Mouse (Mus musculus) MEL (cell line): Measurements from ENCODE around the gene Grb7. TPM values are rescaled to one million over a fixed set of nuclear protein-coding genes. Genes with fewer than 3 reads are reported as not detected.

Experiments
- DNase-seq: peaks from one replicate; pipeline ENCODE4 v3.0.0; 2011; ENCODE audit warnings: low read depth, low spot score
- H3K27ac ChIP-seq: 2 replicates; pipeline ENCODE4 v1.5.1; 2012; ENCODE audit warnings: low read depth, mild to moderate bottlenecking, control low read depth, low read length, moderate library complexity; ENCODE audit not compliant: control insufficient read depth
- H3K27me3 ChIP-seq, 2 experiments: fragments of 150-350 bp in 1 of 2; sonication (generic) in 1 of 2; 2 replicates each; pipeline ENCODE4 v1.6.1; 2012; ENCODE audit warnings: low read length in 2 of 2, mild to moderate bottlenecking in 2 of 2, improper control_type of control experiment in 1 of 2, moderate library complexity in 1 of 2; ENCODE audit not compliant: insufficient read depth in 2 of 2, control insufficient read depth in 1 of 2
- H3K36me3 ChIP-seq, 2 experiments: 2 replicates each; pipeline ENCODE4 v1.6.1; 2012 to 2014; ENCODE audit warnings: low read length in 2 of 2, improper control_type of control experiment in 1 of 2, inconsistent platforms in 1 of 2, mild to moderate bottlenecking in 1 of 2; ENCODE audit not compliant: insufficient read depth in 2 of 2, control insufficient read depth in 1 of 2
- H3K4me1 ChIP-seq, 2 experiments: fragments of 150-350 bp in 1 of 2; sonication (generic) in 1 of 2; 2 replicates each; pipeline ENCODE4 v1.6.1; 2012; ENCODE audit warnings: low read length in 2 of 2, improper control_type of control experiment in 1 of 2, mild to moderate bottlenecking in 1 of 2; ENCODE audit not compliant: insufficient read depth in 2 of 2, control insufficient read depth in 1 of 2
- H3K4me3 ChIP-seq, 2 experiments: fragments of 150-350 bp in 1 of 2; sonication (generic) in 1 of 2; 2 replicates each; pipeline ENCODE4 v1.5.1; 2012; ENCODE audit warnings: low read depth in 2 of 2, low read length in 2 of 2, mild to moderate bottlenecking in 2 of 2, moderate library complexity in 2 of 2, control low read depth in 1 of 2, improper control_type of control experiment in 1 of 2; ENCODE audit not compliant: control insufficient read depth in 1 of 2, insufficient read depth in 1 of 2
- H3K79me2 ChIP-seq: 2 replicates; pipeline ENCODE4 v1.6.1; 2012; ENCODE audit warnings: mild to moderate bottlenecking, low read length, moderate library complexity; ENCODE audit not compliant: control insufficient read depth, poor library complexity, insufficient read depth
- H3K9ac ChIP-seq: 2 replicates; pipeline ENCODE4 v1.6.1; 2012; ENCODE audit warnings: low read depth, mild to moderate bottlenecking, control low read depth, low read length, moderate library complexity; ENCODE audit not compliant: control insufficient read depth, poor library complexity, severe bottlenecking
- H3K9me3 ChIP-seq: fragments of 150-350 bp; sonication (generic); replicated peaks from 2 replicates; pipeline ENCODE4 v1.6.1; 2012; ENCODE audit warnings: mild to moderate bottlenecking, low read length, improper control_type of control experiment, moderate library complexity; ENCODE audit not compliant: insufficient read depth
- BHLHE40 ChIP-seq: IDR thresholded peaks from 2 replicates; pipeline ENCODE4 v1.6.1; 2012; ENCODE audit warnings: low read depth, mild to moderate bottlenecking, inconsistent platforms, low read length, improper control_type of control experiment, borderline replicate concordance
- CHD1 ChIP-seq: IDR thresholded peaks from 2 replicates; pipeline ENCODE4 v1.6.1; 2012; ENCODE audit warnings: low read depth, mild to moderate bottlenecking, inconsistent platforms, low read length, improper control_type of control experiment
- CHD2 ChIP-seq: IDR thresholded peaks from 2 replicates; pipeline ENCODE4 v1.6.1; 2011; ENCODE audit warnings: low read length, improper control_type of control experiment
- CTCF ChIP-seq, 3 experiments: IDR thresholded peaks in 2 of 3; conservative IDR thresholded peaks in 1 of 3; 2 replicates each; pipeline ENCODE4 v1.5.1; 2011 to 2012; ENCODE audit warnings: low read length in 3 of 3, low read depth in 2 of 3, mild to moderate bottlenecking in 2 of 3, improper control_type of control experiment in 1 of 3, inconsistent platforms in 1 of 3, mixed read lengths in 1 of 3, moderate library complexity in 1 of 3; ENCODE audit not compliant: control insufficient read depth in 1 of 3, insufficient read depth in 1 of 3, poor library complexity in 1 of 3, severe bottlenecking in 1 of 3
- E2F4 ChIP-seq: IDR thresholded peaks from 2 replicates; pipeline ENCODE4 v1.6.1; 2011; ENCODE audit warnings: low read depth, low read length, improper control_type of control experiment, borderline replicate concordance
- ELF1 ChIP-seq: IDR thresholded peaks from 2 replicates; pipeline ENCODE4 v1.6.1; 2014; ENCODE audit warnings: low read depth, mild to moderate bottlenecking, inconsistent platforms, low read length, improper control_type of control experiment, moderate library complexity
- ETS1 ChIP-seq: IDR thresholded peaks from 2 replicates; pipeline ENCODE4 v1.6.1; 2012; ENCODE audit warnings: low read depth, mild to moderate bottlenecking, inconsistent platforms, low read length, improper control_type of control experiment, moderate library complexity
- GABPA ChIP-seq: IDR thresholded peaks from 2 replicates; pipeline ENCODE4 v1.6.1; 2012; ENCODE audit warnings: low read depth, mild to moderate bottlenecking, inconsistent platforms, low read length, improper control_type of control experiment, moderate library complexity
- GATA1 ChIP-seq: IDR thresholded peaks from 2 replicates; pipeline ENCODE4 v1.6.1; 2011; ENCODE audit warnings: low read depth, low read length, improper control_type of control experiment
- HCFC1 ChIP-seq: IDR thresholded peaks from 2 replicates; pipeline ENCODE4 v1.6.1; 2012; ENCODE audit warnings: low read depth, mild to moderate bottlenecking, inconsistent platforms, low read length, improper control_type of control experiment, moderate library complexity
- JUND ChIP-seq: IDR thresholded peaks from 2 replicates; pipeline ENCODE4 v1.6.1; 2011; ENCODE audit warnings: low read depth, mild to moderate bottlenecking, improper control_type of control experiment, low read length
- KAT2A ChIP-seq: conservative IDR thresholded peaks from 2 replicates; pipeline ENCODE4 v1.6.1; 2012; ENCODE audit warnings: low read depth, low read length, improper control_type of control experiment, inconsistent platforms
- MAFK ChIP-seq: IDR thresholded peaks from 2 replicates; pipeline ENCODE4 v1.6.1; 2011; ENCODE audit warnings: low read depth, mild to moderate bottlenecking, low read length, improper control_type of control experiment, borderline replicate concordance
- MAX ChIP-seq: IDR thresholded peaks from 2 replicates; pipeline ENCODE4 v1.6.1; 2011; ENCODE audit warnings: low read length, improper control_type of control experiment
- MAZ ChIP-seq: IDR thresholded peaks from 2 replicates; pipeline ENCODE4 v1.6.1; 2012; ENCODE audit warnings: low read depth, mild to moderate bottlenecking, inconsistent platforms, low read length, improper control_type of control experiment
- MEF2A ChIP-seq: IDR thresholded peaks from 2 replicates; pipeline ENCODE4 v1.6.1; 2014; ENCODE audit warnings: low read depth, mild to moderate bottlenecking, inconsistent platforms, low read length, improper control_type of control experiment; ENCODE audit not compliant: poor library complexity, insufficient replicate concordance, severe bottlenecking; ENCODE audit errors: extremely low read depth
- MXI1 ChIP-seq: IDR thresholded peaks from 2 replicates; pipeline ENCODE4 v1.6.1; 2011; ENCODE audit warnings: mild to moderate bottlenecking, low read depth, low read length, improper control_type of control experiment
- MYB ChIP-seq: IDR thresholded peaks from 2 replicates; pipeline ENCODE4 v1.6.1; 2011; ENCODE audit warnings: mild to moderate bottlenecking, low read depth, low read length, improper control_type of control experiment
- MYC ChIP-seq: IDR thresholded peaks from 2 replicates; pipeline ENCODE4 v1.6.1; 2011; ENCODE audit warnings: low read depth, mild to moderate bottlenecking, low read length, improper control_type of control experiment, moderate library complexity
- NELFE ChIP-seq: IDR thresholded peaks from 2 replicates; pipeline ENCODE4 v1.6.1; 2011; ENCODE audit warnings: low read depth, low read length, improper control_type of control experiment
- NRF1 ChIP-seq: IDR thresholded peaks from 2 replicates; pipeline ENCODE4 v1.6.1; 2014; ENCODE audit warnings: low read depth, mild to moderate bottlenecking, inconsistent platforms, low read length, improper control_type of control experiment, moderate library complexity; ENCODE audit not compliant: poor library complexity, insufficient read depth, severe bottlenecking
- POLR2A ChIP-seq, 2 experiments: IDR thresholded peaks; 2 replicates each; pipeline ENCODE4 v1.6.1; 2011 to 2012; ENCODE audit warnings: low read length in 2 of 2, mild to moderate bottlenecking in 2 of 2, control low read depth in 1 of 2, improper control_type of control experiment in 1 of 2, low read depth in 1 of 2, moderate library complexity in 1 of 2; ENCODE audit not compliant: control insufficient read depth in 1 of 2, insufficient read depth in 1 of 2, poor library complexity in 1 of 2
- POLR2AphosphoS2 ChIP-seq: IDR thresholded peaks from 2 replicates; pipeline ENCODE4 v1.6.1; 2011; ENCODE audit warnings: low read length, improper control_type of control experiment
- POLR2AphosphoS5 ChIP-seq: IDR thresholded peaks from 2 replicates; pipeline ENCODE4 v1.6.1; 2012; ENCODE audit warnings: low read depth, borderline replicate concordance, mild to moderate bottlenecking, inconsistent platforms, low read length, moderate library complexity, mixed read lengths
- RAD21 ChIP-seq: IDR thresholded peaks from 2 replicates; pipeline ENCODE4 v1.6.1; 2011; ENCODE audit warnings: mild to moderate bottlenecking, low read depth, low read length, improper control_type of control experiment
- SIN3A ChIP-seq: IDR thresholded peaks from 2 replicates; pipeline ENCODE4 v1.6.1; 2012; ENCODE audit warnings: low read length, improper control_type of control experiment, inconsistent platforms
- TAL1 ChIP-seq: IDR thresholded peaks from 2 replicates; pipeline ENCODE4 v1.6.1; 2012; ENCODE audit warnings: mild to moderate bottlenecking, inconsistent platforms, low read length, moderate library complexity, mixed read lengths
- TBP ChIP-seq: IDR thresholded peaks from 2 replicates; pipeline ENCODE4 v1.8.0; 2011; ENCODE audit warnings: low read depth, low read length, improper control_type of control experiment
- TCF12 ChIP-seq: IDR thresholded peaks from 2 replicates; pipeline ENCODE4 v1.6.1; 2014; ENCODE audit warnings: low read depth, mild to moderate bottlenecking, inconsistent platforms, low read length, improper control_type of control experiment, moderate library complexity
- UBTF ChIP-seq: IDR thresholded peaks from 2 replicates; pipeline ENCODE4 v1.6.1; 2012; ENCODE audit warnings: low read depth, mild to moderate bottlenecking, inconsistent platforms, low read length, improper control_type of control experiment, moderate library complexity, borderline replicate concordance; ENCODE audit not compliant: insufficient read depth
- USF1 ChIP-seq: IDR thresholded peaks from 2 replicates; pipeline ENCODE4 v1.6.1; 2014; ENCODE audit warnings: low read depth, mild to moderate bottlenecking, inconsistent platforms, low read length, improper control_type of control experiment, moderate library complexity
- USF2 ChIP-seq, 2 experiments: IDR thresholded peaks; 2 replicates each; pipeline ENCODE4 v1.6.1; 2011 to 2012; ENCODE audit warnings: improper control_type of control experiment in 2 of 2, low read length in 2 of 2, borderline replicate concordance in 1 of 2, inconsistent platforms in 1 of 2, low read depth in 1 of 2, mild to moderate bottlenecking in 1 of 2; ENCODE audit not compliant: insufficient read depth in 1 of 2
- ZC3H11A ChIP-seq: IDR thresholded peaks from 2 replicates; pipeline ENCODE4 v1.6.1; 2012; ENCODE audit warnings: low read depth, mild to moderate bottlenecking, inconsistent platforms, low read length, improper control_type of control experiment
- ZKSCAN1 ChIP-seq: IDR thresholded peaks from 2 replicates; pipeline ENCODE4 v1.6.1; 2012; ENCODE audit warnings: low read depth, mild to moderate bottlenecking, inconsistent platforms, low read length, improper control_type of control experiment, moderate library complexity
- ZMIZ1 ChIP-seq: IDR thresholded peaks from 2 replicates; pipeline ENCODE4 v1.6.1; 2012; ENCODE audit warnings: low read depth, mild to moderate bottlenecking, inconsistent platforms, low read length, improper control_type of control experiment, moderate library complexity
- ZNF384 ChIP-seq: IDR thresholded peaks from 2 replicates; pipeline ENCODE4 v1.6.1; 2012; ENCODE audit warnings: low read depth, mild to moderate bottlenecking, inconsistent platforms, low read length, improper control_type of control experiment
- polyA plus RNA-seq, 2 experiments: library from polyadenylated mRNA; stranded (reverse) in 1 of 2; unstranded in 1 of 2; fragments of >175 nt in 1 of 2; fragments of >200 nt in 1 of 2; gene quantifications; 2 replicates each; pipeline versions ENCODE4 v1.2.1 to v1.2.4; 2012; ENCODE audit warnings: low replicate concordance in 2 of 2, low read depth in 1 of 2; ENCODE audit not compliant: insufficient read length in 2 of 2, insufficient read depth in 1 of 2, missing spikeins in 1 of 2
- total RNA-seq: library from RNA; depleted of rRNA; stranded (reverse); fragments of 300-350 nt; gene quantifications from 2 replicates; pipeline ENCODE4 v1.2.3, GENCODE M21; 2012

Gene Grb7
- total and polyA plus RNA-seq, 3 experiments = 0.21 TPM; not detected in 2

- no peaks in the 10 kb centered on the region; the same call in 1 of the 2 replicates for H3K79me2 ChIP-seq
- peak; percentile 98 for DNase-seq
- TF ChIP-seq CHD1 = no peak
- TF ChIP-seq MAFK = no peak
- TF ChIP-seq ZMIZ1 = peak; percentile 79; the same call in 1 of the 2 replicates
- no peak for TF ChIP-seq USF1
- TF ChIP-seq GATA1 = no peak
- peak; percentile 63; the same call in 1 of the 2 replicates for TF ChIP-seq E2F4
- TF ChIP-seq ZNF384 = no peak
- no peak for TF ChIP-seq UBTF
- peak; percentile 33; the same call in 1 of the 2 replicates for TF ChIP-seq NRF1
- TF ChIP-seq CHD2 = no peak
- TF ChIP-seq MAX = peak; percentile 62
- TF ChIP-seq POLR2AphosphoS5 = no peak
- TF ChIP-seq USF2 (IDR thresholded peaks at IDR 0.05; ENCODE audit: borderline replicate concordance in 1 of 2, insufficient read depth in 1 of 2, low read depth in 1 of 2, low read length in 2 of 2) = no peak
- TF ChIP-seq SIN3A = peak; percentile 77
- TF ChIP-seq TCF12 = peak; percentile 51; the same call in 1 of the 2 replicates
- no peak for TF ChIP-seq ZKSCAN1
- no peak for TF ChIP-seq JUND
- peak; percentile 90 for TF ChIP-seq NELFE
- no peak for TF ChIP-seq ZC3H11A
- peak; percentile 88 for TF ChIP-seq HCFC1
- TF ChIP-seq KAT2A = peak; percentile 64; the same call in 1 of the 2 replicates
- TF ChIP-seq MYB = 0 out of 2 replicates have a peak, but pooled peaks have one; percentile 20
- peak; percentile 83 for TF ChIP-seq POLR2AphosphoS2
- peak; percentile 15; the same call in 1 of the 2 replicates for TF ChIP-seq MAZ
- peak; percentile 69; the same call in 1 of the 2 replicates for TF ChIP-seq MYC
- TF ChIP-seq TBP = peak; percentile 78
- 0 out of 2 replicates have a peak, but pooled peaks have one; percentile 61 for TF ChIP-seq MXI1
- TF ChIP-seq ELF1 = peak; percentile 91
- TF ChIP-seq GABPA = no peak
- TF ChIP-seq TAL1 = no peak
- TF ChIP-seq POLR2A (IDR thresholded peaks at IDR 0.05; ENCODE audit: control insufficient read depth in 1 of 2, insufficient read depth in 1 of 2, low read depth in 1 of 2, low read length in 2 of 2, poor library complexity in 1 of 2) = peak; percentile 44 to 81; a peak in 3 of 4 replicates
- no peak for TF ChIP-seq RAD21
- TF ChIP-seq CTCF (IDR thresholded peaks at IDR 0.05 in 2 of 3, conservative IDR thresholded peaks at IDR 0.05 in 1 of 3; ENCODE audit: control insufficient read depth in 1 of 3, insufficient read depth in 1 of 3, low read depth in 2 of 3, low read length in 3 of 3, poor library complexity in 1 of 3, severe bottlenecking in 1 of 3) = no peak
- no peak for TF ChIP-seq ETS1
- TF ChIP-seq BHLHE40 = no peak
- no peak for TF ChIP-seq MEF2A
Observed at GRCm38 (mm10) chr11:98400161-98400726, 46.0 kb upstream of the Grb7 start, which contains the start of gene Pgap3. Pgap3 (minus strand) TSS chr11:98400490.

More at GRCm38 (mm10) chr11:98400161-98400726, 46.0 kb upstream of the Grb7 start, which contains the start of gene Pgap3:
- Histone ChIP-seq H3K9ac (peak within 1 kb of the TSS; percentile 80), H3K27ac (peak within 1 kb of the TSS; percentile 89), H3K4me3 (peak within 1 kb of the TSS; percentile 69 to 96), H3K9me3 (no peaks in the 10 kb centered on the region), H3K4me1 (peaks cover 8 to 15% of the 10 kb centered on the region in 2 experiments), H3K27me3 (peaks cover 3 to 5% of the 10 kb centered on the region in 2 experiments; a peak in 2 of 4 replicates), H3K36me3 (peaks cover 0 to 10% of the 10 kb centered on the region in 2 experiments; a peak in 2 of 4 replicates)
